Mouse (Mus musculus) spleen, postnatal 0 days (tissue): Measurements from ENCODE around the gene S100a10. TPM values are rescaled to one million over a fixed set of nuclear protein-coding genes. Genes with fewer than 3 reads are reported as not detected.

Experiments
- polyA plus RNA-seq: library from polyadenylated mRNA; unstranded; fragments of >200 nt; fragmentation: Nextera tagmentation; extraction: Ambion mirVana; gene quantifications from 2 replicates; pipeline ENCODE4 v1.2.1, GENCODE M21; 2015

S100a10 gene
- polyA plus RNA-seq, result 135 and 145 TPM in 2 replicates

GRCm38 (mm10) chr3:93554981-93555877 is at the start of gene S100a10:
TSS of gene S100a10 (plus strand) at chr3:93555080.

GRCm38 (mm10) chr3:93520330-93521193 is 34.3 kb upstream of the S100a10 start, which contains the start of gene S100a11:
TSS of gene S100a11 (plus strand) at chr3:93520488.

Other genes starting within 250 kb of the S100a10 start
- not detected in 2 replicates for gene Hrnr, start 235.3 kb upstream of the S100a10 start, polyA plus RNA-seq
- gene Rptn, start 161.4 kb upstream of the S100a10 start, polyA plus RNA-seq, result 0.02 TPM in 1 of 2 replicates, not detected in the other
- 0.14 and 0.17 TPM in 2 replicates for gene Tchh, start 112.8 kb upstream of the S100a10 start, polyA plus RNA-seq
- gene Tchhl1, start 86.3 kb upstream of the S100a10 start, polyA plus RNA-seq, result not detected in 2 replicates
- gene S100a11, start 34.6 kb upstream of the S100a10 start, polyA plus RNA-seq, result 860 and 1,069 TPM in 2 replicates
- not detected in 2 replicates for gene Tdpoz2, start 97.6 kb downstream of the S100a10 start, polyA plus RNA-seq
- not detected in 2 replicates for gene Tdpoz1, start 121.2 kb downstream of the S100a10 start, polyA plus RNA-seq
- not detected in 2 replicates for gene Gm37596, start 138.0 kb downstream of the S100a10 start, polyA plus RNA-seq
- gene Gm5773, start 217.9 kb downstream of the S100a10 start, polyA plus RNA-seq, result not detected in 2 replicates
- gene Tdpoz4, start 241.3 kb downstream of the S100a10 start, polyA plus RNA-seq, result not detected in 2 replicates